Comparison of ENCODE assay signal across 10 mouse cellular contexts in genomic region chr2:64915448-64915847, GRCm38 (mm10).
DNase-seq lines count a peak whose midpoint lies in the region; ATAC-seq lines count a peak whose summit lies in the region.
"Had no signal": no experiment of that assay in that cellular context is flagged by ENCODE, and none has a peak within 500 bp of the region (broad histone marks: within the 10 kb centered on the region; RNA-seq: fewer than 3 reads in every experiment).

No protein-coding gene starts in this region.

- H3K4me2 ChIP-seq in forebrain, embryonic 15.5 days (replicated peaks): no peak overlapping the region
- H3K4me2 ChIP-seq in heart, embryonic 12.5 days: no peak overlapping the region
- H3K4me2 ChIP-seq: embryonic facial prominence, embryonic 15.5 days; liver, embryonic 13.5 days had no signal

- H3K4me1 ChIP-seq in forebrain, embryonic 15.5 days: peaks cover 4% of the 10 kb centered on the region; the same call in 1 of the 2 replicates
- no peaks in the 10 kb centered on the region for H3K4me1 ChIP-seq in heart, embryonic 12.5 days (replicated peaks)
- H3K4me1 ChIP-seq: embryonic facial prominence, embryonic 15.5 days; liver, embryonic 13.5 days had no signal

- DNase-seq in frontal cortex, postnatal 25 days (ENCODE audit: low spot score in 2 of 2): no peak
- DNase-seq in Muller cell, postnatal 12 days (ENCODE audit: inconsistent ontology term): peak; percentile 66
- peak; percentile 52 to 64 for DNase-seq in left cerebral cortex, adult 9 months (ENCODE audit: low spot score in 2 of 2)
- DNase-seq in lung, postnatal 36 days: no peak
- DNase-seq: liver, embryonic 13.5 days had no signal

- WGBS in forebrain, embryonic 15.5 days: 21% methylated on average over 6 of the region's 6 CpGs
- WGBS in heart, embryonic 12.5 days: 56% methylated on average over 6 of the region's 6 CpGs

- peak; percentile 95 for ATAC-seq in frontal cortex, adult (ENCODE audit: low TSS enrichment)
- peak; percentile 88 for ATAC-seq in forebrain, embryonic 15.5 days (replicated peaks)
- ATAC-seq in activated CD4-positive, CD25-positive, alpha-beta regulatory T cell, adult 4 months: no peak
- ATAC-seq in heart, embryonic 12.5 days (ENCODE audit: insufficient number of reproducible peaks, low FRiP score): no peak

- no peak overlapping the region for H3K27ac ChIP-seq in forebrain, embryonic 15.5 days (replicated peaks)
- no peak overlapping the region for H3K27ac ChIP-seq in heart, embryonic 12.5 days (ENCODE audit: poor library complexity, severe bottlenecking)
- H3K27ac ChIP-seq: embryonic facial prominence, embryonic 15.5 days; liver, embryonic 13.5 days had no signal

- no peaks in the 10 kb centered on the region for H3K9me3 ChIP-seq in forebrain, embryonic 15.5 days
- no peaks in the 10 kb centered on the region for H3K9me3 ChIP-seq in heart, embryonic 12.5 days (replicated peaks)
- H3K9me3 ChIP-seq: embryonic facial prominence, embryonic 15.5 days; liver, embryonic 13.5 days had no signal

- no peak overlapping the region for H3K9ac ChIP-seq in forebrain, embryonic 15.5 days (replicated peaks)
- H3K9ac ChIP-seq in heart, embryonic 12.5 days: no peak overlapping the region
- H3K9ac ChIP-seq: embryonic facial prominence, embryonic 15.5 days; liver, embryonic 13.5 days had no signal

- H3K4me3 ChIP-seq in forebrain, embryonic 15.5 days: no peak overlapping the region
- H3K4me3 ChIP-seq in heart, embryonic 12.5 days: no peak overlapping the region
- H3K4me3 ChIP-seq: embryonic facial prominence, embryonic 15.5 days; liver, embryonic 13.5 days had no signal

- H3K27me3 ChIP-seq in forebrain, embryonic 15.5 days: no peaks in the 10 kb centered on the region
- H3K27me3 ChIP-seq in heart, embryonic 12.5 days (replicated peaks): no peaks in the 10 kb centered on the region
- H3K27me3 ChIP-seq: embryonic facial prominence, embryonic 15.5 days; liver, embryonic 13.5 days had no signal

- no peaks in the 10 kb centered on the region for H3K36me3 ChIP-seq in forebrain, embryonic 15.5 days
- H3K36me3 ChIP-seq in heart, embryonic 12.5 days: 0 out of 2 replicates have a peak, but pooled peaks cover 2% of the 10 kb centered on the region
- H3K36me3 ChIP-seq: embryonic facial prominence, embryonic 15.5 days; liver, embryonic 13.5 days had no signal

Comparison
In these comparisons a context has a peak if more than half of its experiments do, and no peak if none do; other contexts are left out.
1. ATAC-seq: peak in frontal cortex, adult (single experiment) and forebrain, embryonic 15.5 days (single experiment); none in activated CD4-positive, CD25-positive, alpha-beta regulatory T cell, adult 4 months (single experiment) and heart, embryonic 12.5 days (single experiment).
2. DNase-seq: peak in Muller cell, postnatal 12 days (single experiment) and left cerebral cortex, adult 9 months (2 of 2); none in frontal cortex, postnatal 25 days (0 of 2) and lung, postnatal 36 days (single experiment).